Mouse (Mus musculus) thymus, adult 2 months (tissue): ENCODE measurements around the gene Odf3b. TPM values are rescaled to one million over a fixed set of nuclear protein-coding genes. Genes with fewer than 3 reads are reported as not detected.

ENCODE experiments used
- DNase-seq: peaks from one replicate; pipeline ENCODE4 v3.0.0; 2021
- H3K27ac ChIP-seq: fragments of 200-500 bp; 2 replicates; pipeline ENCODE4 v1.5.1; 2012; ENCODE audit warnings: low read length, control low read depth; ENCODE audit not compliant: control insufficient read depth, insufficient read depth
- H3K27me3 ChIP-seq: fragments of 200-500 bp; 2 replicates; pipeline ENCODE4 v1.6.1; 2012; ENCODE audit warnings: mild to moderate bottlenecking, low read length, moderate library complexity, mixed read lengths; ENCODE audit not compliant: control insufficient read depth, insufficient read depth
- H3K36me3 ChIP-seq: fragments of 200-500 bp; 2 replicates; pipeline ENCODE4 v1.6.1; 2012; ENCODE audit warnings: mild to moderate bottlenecking, low read length, moderate library complexity; ENCODE audit not compliant: control insufficient read depth, insufficient read depth
- H3K4me1 ChIP-seq: fragments of 200-500 bp; replicated peaks from 2 replicates; pipeline ENCODE4 v1.6.1; 2012; ENCODE audit warnings: low read length; ENCODE audit not compliant: control insufficient read depth, insufficient read depth
- H3K4me3 ChIP-seq: fragments of 200-500 bp; 2 replicates; pipeline ENCODE4 v1.5.1; 2012; ENCODE audit warnings: mild to moderate bottlenecking, low read length, control low read depth, moderate library complexity; ENCODE audit not compliant: control insufficient read depth, insufficient read depth
- CTCF ChIP-seq: fragments of 200-500 bp; IDR thresholded peaks from 2 replicates; pipeline ENCODE4 v1.5.1; 2012; ENCODE audit warnings: mild to moderate bottlenecking, control low read depth, low read length, moderate library complexity, borderline replicate concordance; ENCODE audit not compliant: control insufficient read depth, poor library complexity, insufficient read depth; ENCODE audit errors: extremely low read depth
- POLR2A ChIP-seq: fragments of 200-500 bp; IDR thresholded peaks from 2 replicates; pipeline ENCODE4 v1.6.1; 2012; ENCODE audit warnings: mild to moderate bottlenecking, low read length, control low read depth, moderate library complexity; ENCODE audit not compliant: control insufficient read depth, poor library complexity, insufficient read depth; ENCODE audit errors: extremely low read depth
- WGBS: fragments of 180-500 bp; shearing (Covaris S2); methylation state at CpG from one replicate; pipeline ENCODE4 v1.1.7; 2018; 5-methylcytosine and 5-hydroxymethylcytosine counted together
- polyA plus RNA-seq: library from polyadenylated mRNA; depleted of rRNA; stranded (reverse); fragments of >200 nt; gene quantifications from 2 replicates; pipeline ENCODE4 v1.2.3, GENCODE M21; 2012; rRNA removed

Gene Odf3b
- polyA plus RNA-seq, result 21.1 and 21.9 TPM in 2 replicates

GRCm38 (mm10) chr15:89378831-89379401, at the start of gene Odf3b:
TSS of gene Odf3b (minus strand) at chr15:89379282.
- H3K27me3 ChIP-seq, result no peaks in the 10 kb centered on the region
- peak; percentile 50 for DNase-seq
- peaks cover 26% of the 10 kb centered on the region for H3K4me1 ChIP-seq
- H3K4me3 ChIP-seq, result peak within 1 kb of the TSS; percentile 72
- TF ChIP-seq CTCF, result no peak
- TF ChIP-seq POLR2A, result peak; percentile 37; the same call in 1 of the 2 replicates
- no peaks in the 10 kb centered on the region for H3K36me3 ChIP-seq
- H3K27ac ChIP-seq, result no peak within 1 kb of the TSS
- 2% methylated on average over 33 of the region's 33 CpGs for WGBS

GRCm38 (mm10) chr15:89428136-89428790, 49.2 kb upstream of the Odf3b start:
- whole genome bisulfite sequencing, result 96% methylated on average over 19 of the region's 19 CpGs
- Histone ChIP-seq H3K27me3 (no peaks in the 10 kb centered on the region), H3K4me3 (no peak overlapping the region), H3K36me3 (peaks cover 7% of the 10 kb centered on the region; the same call in 1 of the 2 replicates), H3K27ac (no peak overlapping the region), H3K4me1 (peaks cover 16% of the 10 kb centered on the region)
- DNase-seq, result no peak
- no peak for TF ChIP-seq CTCF
- no peak for TF ChIP-seq POLR2A

- DNase-seq, result no peak
- H3K4me3 ChIP-seq, result no peak overlapping the region
Measured at GRCm38 (mm10) chr15:89426716-89427115, 47.6 kb upstream of the Odf3b start.

GRCm38 (mm10) chr15:89425711-89426121, 46.6 kb upstream of the Odf3b start, which contains the start of gene Cpt1b:
TSS of gene Cpt1b (minus strand) at chr15:89425863.
- Histone ChIP-seq H3K36me3 (peaks cover 7% of the 10 kb centered on the region; the same call in 1 of the 2 replicates), H3K4me3 (no peak within 1 kb of the TSS), H3K27ac (no peak within 1 kb of the TSS), H3K4me1 (peaks cover 12% of the 10 kb centered on the region), H3K27me3 (no peaks in the 10 kb centered on the region)
- 87% methylated on average over 6 of the region's 6 CpGs for WGBS
- DNase-seq, result no peak
- no peak for TF ChIP-seq CTCF
- TF ChIP-seq POLR2A, result no peak

More at GRCm38 (mm10) chr15:89426716-89427115, 47.6 kb upstream of the Odf3b start:
- TF ChIP-seq POLR2A (no peak), CTCF (no peak)
- Histone ChIP-seq H3K27me3 (no peaks in the 10 kb centered on the region), H3K27ac (no peak overlapping the region), H3K36me3 (peaks cover 7% of the 10 kb centered on the region; the same call in 1 of the 2 replicates), H3K4me1 (peaks cover 16% of the 10 kb centered on the region)
- WGBS, result 97% methylated on average over 10 of the region's 10 CpGs

GRCm38 (mm10) chr15:89424621-89425020, 45.5 kb upstream of the Odf3b start:
- peaks cover 11% of the 10 kb centered on the region for H3K36me3 ChIP-seq
- no peak for TF ChIP-seq POLR2A
- TF ChIP-seq CTCF, result no peak
- DNase-seq, result no peak
- H3K27ac ChIP-seq, result no peak overlapping the region
- H3K27me3 ChIP-seq, result no peaks in the 10 kb centered on the region
- H3K4me3 ChIP-seq, result no peak overlapping the region
- 96% methylated on average over 8 of the region's 8 CpGs for WGBS
- H3K4me1 ChIP-seq, result peaks cover 8% of the 10 kb centered on the region

- Histone ChIP-seq H3K36me3 (peaks cover 11% of the 10 kb centered on the region), H3K4me1 (no peaks in the 10 kb centered on the region), H3K27ac (no peak overlapping the region), H3K4me3 (no peak overlapping the region), H3K27me3 (no peaks in the 10 kb centered on the region)
- WGBS, result 94% methylated on average over 9 of the region's 9 CpGs
- TF ChIP-seq POLR2A (no peak), CTCF (no peak)
- no peak for DNase-seq
Measured at GRCm38 (mm10) chr15:89421938-89422337, 42.9 kb upstream of the Odf3b start.

- TF ChIP-seq POLR2A (no peak), CTCF (no peak)
Measured at GRCm38 (mm10) chr15:89415282-89415681, 36.2 kb upstream of the Odf3b start.

More at GRCm38 (mm10) chr15:89415282-89415681, 36.2 kb upstream of the Odf3b start:
- no peak for DNase-seq
- Histone ChIP-seq H3K36me3 (peaks cover under 1% of the 10 kb centered on the region; the same call in 1 of the 2 replicates), H3K27ac (no peak overlapping the region), H3K4me1 (no peaks in the 10 kb centered on the region), H3K27me3 (no peaks in the 10 kb centered on the region), H3K4me3 (no peak overlapping the region)
- WGBS, result 96% methylated on average over 8 of the region's 8 CpGs
